Mouse (Mus musculus) T-cell, adult 66 days (primary cell): Measurements from ENCODE around the gene Ece2. TPM values are rescaled to one million over a fixed set of nuclear protein-coding genes. Genes with fewer than 3 reads are reported as not detected.

Experiments used
- total RNA-seq, 2 experiments: library from RNA; stranded (reverse); gene quantifications; 3 replicates in 1 of 2; 4 replicates in 1 of 2; pipeline ENCODE4 v1.2.4; 2023

The Ece2 gene
- total RNA-seq: not detected

DNA sequence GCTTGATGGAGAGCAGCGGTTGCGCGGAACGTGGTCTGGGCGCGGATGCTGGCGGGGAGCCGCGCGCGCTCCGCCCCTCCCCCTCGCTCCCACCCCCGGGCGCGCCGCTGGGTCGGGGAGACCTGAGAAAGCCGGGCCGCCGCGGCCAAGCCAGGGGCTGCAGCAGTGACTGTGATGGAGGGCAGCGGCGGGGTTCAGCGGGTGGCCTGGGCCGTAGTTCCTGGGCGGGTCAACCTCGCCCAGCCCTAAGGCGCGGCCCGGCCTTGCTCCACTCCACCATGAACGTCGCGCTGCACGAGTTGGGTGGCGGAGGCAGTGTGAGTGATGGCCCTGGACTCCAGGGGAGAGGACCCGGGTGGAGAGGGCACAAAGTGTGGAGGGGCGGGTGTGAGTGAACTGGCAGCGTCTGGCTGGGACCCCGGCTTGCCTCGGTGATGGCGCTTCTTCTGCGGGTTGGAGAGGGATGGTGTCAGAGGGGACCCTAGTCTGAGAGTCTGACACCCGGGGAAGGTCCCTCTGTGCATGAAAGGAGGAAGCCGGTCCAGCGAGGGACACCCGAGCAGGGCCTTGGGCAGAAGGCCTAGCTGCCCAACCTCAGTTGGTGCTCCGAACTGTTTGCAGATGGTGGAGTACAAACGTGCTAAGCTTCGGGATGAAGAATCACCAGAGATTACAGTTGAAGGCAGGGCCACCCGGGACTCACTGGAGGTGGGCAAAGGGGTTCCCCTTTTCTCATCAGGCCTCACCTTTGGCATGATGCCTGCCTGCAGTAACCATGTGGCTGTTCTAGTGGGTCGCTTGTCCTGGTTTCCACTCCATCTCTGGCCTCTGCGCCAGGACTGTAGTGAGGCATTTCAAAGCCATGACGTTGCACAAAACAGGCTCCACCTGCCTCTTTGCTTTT is at the start of gene Ece2:
Gene Ece2, plus strand, starts transcription at position 98 of the 904 bp plus-strand sequence.

DNA sequence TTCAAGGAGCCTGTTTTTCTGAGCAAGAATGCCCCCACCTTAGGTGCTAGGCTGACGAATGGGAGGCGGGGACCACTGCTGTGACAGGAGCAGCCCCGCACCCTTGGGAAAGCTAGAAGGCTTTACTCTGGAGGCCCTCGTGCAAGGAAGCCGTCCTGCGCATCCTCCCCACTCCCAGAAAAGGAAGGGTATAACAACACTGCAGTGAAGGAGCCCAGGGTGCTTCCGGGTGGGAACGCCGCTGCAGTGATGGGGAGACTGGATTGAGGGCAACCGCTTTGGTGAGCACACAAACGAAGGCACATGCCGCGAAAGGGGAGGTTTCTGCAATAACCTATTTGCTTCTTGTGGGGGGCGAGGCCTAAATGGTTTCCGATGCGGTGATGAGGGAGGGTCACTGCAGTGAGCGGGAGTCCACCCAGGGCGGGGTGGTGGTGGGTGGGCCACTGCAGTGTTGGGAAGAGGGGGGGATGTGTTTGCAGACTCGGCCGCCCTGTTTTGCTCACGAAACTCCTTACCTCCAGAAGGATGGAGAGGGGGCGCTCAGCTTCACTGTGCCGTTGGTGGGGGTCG is 40.2 kb upstream of the Ece2 start, which contains the start of gene Vwa5b2:
Gene Vwa5b2, plus strand, starts transcription at position 106 of the 573 bp plus-strand sequence.

DNA sequence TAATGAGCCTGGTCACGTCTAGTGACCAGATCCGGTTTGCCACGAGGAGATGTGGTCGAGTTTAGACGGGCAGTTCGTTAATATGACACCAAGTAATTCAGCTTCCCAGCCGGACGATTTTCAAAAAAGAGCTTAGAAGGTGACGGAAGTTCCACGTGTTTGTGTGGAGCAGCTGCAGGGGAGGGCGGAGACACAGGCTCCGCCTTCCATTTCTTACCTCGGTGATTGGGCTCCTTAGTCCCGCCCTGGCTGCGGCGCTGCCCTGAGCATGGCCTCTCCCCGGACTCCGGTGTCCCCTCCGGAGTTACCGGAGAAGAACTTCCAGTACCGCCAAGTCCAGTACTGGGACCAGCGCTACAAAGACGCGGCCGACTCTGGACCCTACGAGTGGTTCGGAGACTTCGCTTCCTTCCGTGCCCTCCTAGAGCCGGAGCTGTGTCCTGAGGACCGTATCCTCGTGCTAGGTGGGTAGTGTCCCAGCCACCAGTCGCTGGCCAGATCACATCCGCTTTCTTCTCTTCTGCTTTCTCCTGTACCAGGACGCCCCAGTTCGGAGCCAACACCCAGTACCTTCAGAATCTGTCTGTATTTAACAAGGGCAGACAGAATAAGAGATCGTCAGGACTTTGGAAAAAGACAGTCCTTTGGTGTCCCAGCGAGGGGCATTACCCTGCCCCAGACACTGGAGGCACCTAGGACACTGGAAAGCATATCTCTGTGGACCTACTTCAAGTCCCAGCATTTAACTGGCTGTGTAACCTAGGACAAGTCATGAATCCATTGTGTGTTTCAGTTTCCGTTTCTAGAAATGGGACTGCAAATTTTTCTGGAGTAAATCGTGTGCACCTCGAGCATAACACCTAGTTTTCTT is 18.0 kb upstream of the Ece2 start, which contains the start of the genes Eef1akmt4, Gm49333 and Alg3:
Gene Eef1akmt4, plus strand, starts transcription at position 237 of the 871 bp plus-strand sequence.
Gene Gm49333, plus strand, starts transcription at position 254 of the 871 bp plus-strand sequence.
Gene Alg3, minus strand, starts transcription at position 379 of the 871 bp plus-strand sequence.

DNA sequence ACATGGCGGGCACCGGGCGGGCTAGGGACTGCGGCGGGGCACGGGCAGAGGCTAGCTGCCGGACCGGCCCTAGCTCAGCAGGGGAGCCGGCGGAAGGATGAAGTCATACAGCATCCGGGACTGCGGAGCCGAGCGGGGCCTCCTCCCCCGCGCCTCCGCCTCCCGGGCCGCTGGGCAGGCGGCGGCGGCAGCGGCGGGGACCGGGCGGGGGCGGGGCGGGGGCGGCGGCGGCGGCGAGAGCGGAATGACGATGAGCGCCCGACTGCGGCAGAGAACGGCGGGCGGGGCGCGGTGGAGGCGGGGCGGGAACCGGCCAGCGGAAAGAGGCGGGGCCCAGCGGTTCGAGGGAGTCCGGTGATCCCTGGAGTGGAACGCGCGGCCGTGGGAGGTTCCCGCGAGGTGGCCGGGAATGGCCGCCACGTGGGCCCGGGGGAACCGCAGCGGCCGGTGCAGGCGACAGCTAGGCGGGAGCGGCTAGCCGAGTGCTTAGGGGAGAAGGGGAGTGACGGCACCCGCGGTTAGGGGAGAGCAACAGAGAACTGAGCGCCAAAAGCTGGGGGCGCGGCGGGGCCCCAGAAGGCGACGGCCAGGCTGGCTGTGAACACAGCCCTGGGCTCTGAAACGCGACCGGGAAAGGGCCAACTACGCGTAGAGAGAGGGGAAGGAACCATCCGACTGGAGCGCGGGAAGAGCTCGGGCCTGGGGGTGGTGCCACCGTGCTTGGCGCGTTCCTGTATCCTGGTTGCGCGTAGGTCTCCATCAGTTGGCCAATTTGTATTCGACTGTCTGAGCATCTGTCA is 8.2 kb upstream of the Ece2 start, which contains the start of gene Camk2n2:
Gene Camk2n2, minus strand, starts transcription at position 97 of the 800 bp plus-strand sequence.

DNA sequence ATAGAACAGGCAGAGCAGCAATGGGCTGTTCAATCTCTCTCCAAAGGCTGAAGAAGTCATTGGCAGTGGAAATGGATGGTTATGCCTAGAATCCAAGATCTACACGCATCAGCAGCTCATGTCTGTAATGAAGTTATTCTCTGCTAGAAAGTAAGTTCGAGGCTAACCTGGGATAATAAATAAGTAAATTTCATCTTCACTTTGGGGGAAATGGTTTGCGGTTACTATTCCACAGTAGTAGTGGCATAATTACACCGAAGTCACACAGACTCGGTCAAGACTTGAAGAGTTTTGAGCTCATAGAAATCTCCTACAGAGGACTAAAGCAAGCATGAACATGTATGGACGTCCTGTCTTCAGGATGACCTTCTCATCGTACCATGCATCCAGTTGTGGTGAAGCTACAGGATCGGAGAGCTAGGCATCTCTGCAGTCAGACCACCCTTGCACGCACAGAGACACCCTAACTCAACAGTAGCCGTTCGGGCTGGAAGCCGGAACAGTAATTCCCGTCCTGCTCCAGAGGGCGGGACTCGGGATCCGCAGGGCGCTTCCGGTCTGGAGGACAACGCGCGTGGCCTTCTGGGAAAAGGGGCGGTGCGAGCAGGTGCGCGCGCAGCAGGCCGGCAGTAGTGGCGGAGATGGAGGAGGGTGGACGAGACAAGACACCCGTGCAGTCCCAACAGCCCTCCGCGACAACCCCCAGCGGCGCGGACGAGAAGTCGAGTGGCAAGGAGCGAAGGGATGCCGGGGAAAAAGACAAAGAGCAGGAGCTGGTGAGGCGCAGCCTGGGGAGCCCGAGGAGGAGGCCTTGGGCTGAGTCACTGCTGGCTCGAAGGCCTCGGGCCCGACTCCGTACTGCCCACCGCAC is 21.7 kb downstream of the Ece2 start, which contains the start of gene Psmd2:
Gene Psmd2, plus strand, starts transcription at position 577 of the 871 bp plus-strand sequence.

DNA sequence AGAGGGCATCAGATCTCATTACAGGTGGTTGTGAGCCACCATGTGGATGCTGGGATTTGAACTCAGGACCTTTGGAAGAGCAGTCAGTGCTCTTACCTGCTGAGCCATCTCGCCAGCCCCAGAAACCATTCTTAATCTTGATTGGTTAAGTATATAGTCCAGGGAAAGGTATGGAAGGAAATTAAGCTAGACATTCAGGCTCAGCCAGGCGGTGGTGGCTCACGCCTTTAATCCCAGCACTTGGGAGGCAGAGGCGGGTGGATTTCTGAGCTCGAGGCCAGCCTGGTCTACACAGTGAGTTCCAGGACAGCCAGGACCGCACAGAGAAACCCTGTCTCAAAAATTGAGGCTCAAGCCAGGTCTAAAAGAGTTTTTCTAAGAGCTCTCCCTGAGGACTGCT is 38.4 kb downstream of the Ece2 start, which contains the start of gene Eif4g1:
Gene Eif4g1, plus strand, starts transcription at position 301 of the 400 bp plus-strand sequence.

DNA sequence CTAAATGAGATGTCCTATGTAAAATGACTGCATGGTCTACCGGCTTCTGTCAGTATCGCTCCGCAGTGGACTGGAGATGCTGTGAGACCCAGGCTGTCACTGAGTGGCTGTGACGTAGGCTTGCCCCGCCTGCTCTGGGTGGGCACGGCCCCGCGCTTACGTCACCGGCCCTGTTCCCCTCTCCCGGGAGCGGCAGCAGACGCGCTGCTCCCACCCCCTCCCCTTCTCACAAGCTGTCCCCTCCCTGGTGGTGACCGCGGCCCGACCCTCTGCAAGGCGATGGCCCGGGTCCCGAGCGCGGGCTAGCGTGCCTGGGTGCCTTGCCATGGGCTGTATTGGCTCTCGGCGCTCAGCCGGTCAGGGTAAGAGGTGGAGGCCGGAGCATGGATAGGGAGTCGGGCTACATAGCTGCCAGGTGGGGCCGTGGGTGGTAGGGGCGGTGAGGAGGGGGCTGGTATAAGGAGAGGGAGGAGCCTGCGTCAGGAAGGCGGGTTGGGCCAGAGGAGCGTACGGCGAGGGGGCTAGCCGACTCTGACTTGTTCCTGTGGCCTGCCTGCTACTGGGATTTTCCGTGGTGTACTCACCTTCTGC is 63.6 kb downstream of the Ece2 start, which contains the start of gene Fam131a:
Gene Fam131a, plus strand, starts transcription at position 131 of the 591 bp plus-strand sequence.

Other genes starting within 250 kb of the Ece2 start
- gene Abcc5, start 203.4 kb upstream of the Ece2 start, total RNA-seq: 10 to 100 TPM; 74.4 to 79.5 TPM
- 10 to 100 TPM; 50.6 to 52.9 TPM for gene Eif2b5, start 131.0 kb upstream of the Ece2 start, total RNA-seq
- gene Dvl3, start 112.8 kb upstream of the Ece2 start, total RNA-seq: 10 to 100 TPM; 42.8 to 42.9 TPM
- 100 to 1,000 TPM; 172 to 203 TPM for gene Ap2m1, start 94.3 kb upstream of the Ece2 start, total RNA-seq
- 100 to 1,000 TPM in 1 of 2 experiments, 10 to 100 TPM in 1; 88.3 to 112 TPM for gene Abcf3, start 81.3 kb upstream of the Ece2 start, total RNA-seq
- under 1 TPM in 1 of 2 experiments, not detected in 1; 0.33 TPM for gene Vwa5b2, start 40.4 kb upstream of the Ece2 start, total RNA-seq
- 10 to 100 TPM; 10.3 to 11.8 TPM for gene Eef1akmt4, start 18.2 kb upstream of the Ece2 start, total RNA-seq
- gene Gm49333, start 18.2 kb upstream of the Ece2 start, total RNA-seq: not detected
- 10 to 100 TPM; 11.3 to 13.0 TPM for gene Alg3, start 18.1 kb upstream of the Ece2 start, total RNA-seq
- gene Camk2n2, start 8.5 kb upstream of the Ece2 start, total RNA-seq: not detected
- 100 to 1,000 TPM; 116 to 129 TPM for gene Psmd2, start 21.8 kb downstream of the Ece2 start, total RNA-seq
- 100 to 1,000 TPM; 305 to 311 TPM for gene Eif4g1, start 38.5 kb downstream of the Ece2 start, total RNA-seq
- 1 to 10 TPM; 2.2 to 2.5 TPM for gene Fam131a, start 63.4 kb downstream of the Ece2 start, total RNA-seq
- 10 to 100 TPM; 23.6 to 24.4 TPM for gene Polr2h, start 87.8 kb downstream of the Ece2 start, total RNA-seq
- gene Clcn2, start 87.9 kb downstream of the Ece2 start, total RNA-seq: 1 to 10 TPM; 3.0 to 4.6 TPM
- not detected for gene Chrd, start 103.3 kb downstream of the Ece2 start, total RNA-seq
- gene Thpo, start 104.7 kb downstream of the Ece2 start, total RNA-seq: not detected